In the genomic region with DNA sequence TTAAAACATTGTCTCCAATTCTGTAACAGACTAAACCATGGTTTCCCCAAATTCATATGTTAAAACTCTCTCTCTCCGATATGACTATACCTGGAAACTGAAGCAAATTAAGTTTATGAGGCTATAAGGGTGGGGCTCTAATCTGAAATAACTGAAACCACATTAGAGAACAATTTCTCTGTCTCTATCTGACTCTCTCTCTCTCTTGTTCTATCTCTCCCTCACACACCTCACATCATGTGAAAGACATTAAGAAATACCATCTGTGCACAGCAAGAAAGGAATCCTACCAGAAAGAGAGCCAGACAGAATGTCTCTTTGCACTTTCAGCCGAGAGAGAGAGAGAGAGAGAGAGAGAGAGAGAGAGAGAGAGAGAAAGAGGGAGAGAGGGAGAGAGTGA, we compare ENCODE assay signal across 21 mouse cellular contexts.
A peak's percentile ranks its signal among the peaks of the same experiment; 100 is the strongest.
DNase-seq lines count a peak whose midpoint lies in the region; ATAC-seq and TF ChIP-seq lines count a peak whose summit lies in the region.
"Had no signal": no experiment of that assay in that cellular context is flagged by ENCODE, and none has a peak within 500 bp of the region (broad histone marks: within the 10 kb centered on the region; RNA-seq: fewer than 3 reads in every experiment).

No protein-coding gene starts in this region.

- peak; percentile 98 for TF ChIP-seq EP300 in MEL (IDR thresholded peaks at IDR 0.05; ENCODE audit: low read depth in 1 of 2, low read length in 2 of 2)

- H3K27ac ChIP-seq in limb, embryonic 13.5 days: peak overlapping the region; percentile 15; the same call in 1 of the 2 replicates
- H3K27ac ChIP-seq in limb, embryonic 10.5 days: no peak overlapping the region
- H3K27ac ChIP-seq in MEL (ENCODE audit: control insufficient read depth, low read depth, low read length): peak overlapping the region; percentile 91
- no peak overlapping the region for H3K27ac ChIP-seq in forebrain, embryonic 11.5 days (ENCODE audit: low read depth, low read length)
- H3K27ac ChIP-seq in heart, embryonic 10.5 days: no peak overlapping the region
- H3K27ac ChIP-seq: embryonic facial prominence, embryonic 12.5 days; forebrain, embryonic 12.5 days had no signal

- no peak overlapping the region for H3K4me3 ChIP-seq in limb, embryonic 13.5 days
- no peak overlapping the region for H3K4me3 ChIP-seq in limb, embryonic 10.5 days
- no peak overlapping the region for H3K4me3 ChIP-seq in MEL (ENCODE audit: control insufficient read depth in 1 of 2, insufficient read depth in 1 of 2, low read depth in 2 of 2, low read length in 2 of 2)
- no peak overlapping the region for H3K4me3 ChIP-seq in forebrain, embryonic 11.5 days (ENCODE audit: low read depth, low read length)
- no peak overlapping the region for H3K4me3 ChIP-seq in heart, embryonic 10.5 days
- H3K4me3 ChIP-seq: embryonic facial prominence, embryonic 12.5 days; forebrain, embryonic 12.5 days had no signal

- 33% methylated on average over 2 of the region's 2 CpGs for WGBS in limb, embryonic 13.5 days
- WGBS in limb, embryonic 10.5 days: 85% methylated on average over 2 of the region's 2 CpGs
- WGBS in forebrain, embryonic 11.5 days: 82% methylated on average over 2 of the region's 2 CpGs
- WGBS in heart, embryonic 10.5 days: 64% methylated on average over 2 of the region's 2 CpGs

- TF ChIP-seq POLR2A in MEL (IDR thresholded peaks at IDR 0.05; ENCODE audit: control insufficient read depth in 1 of 2, insufficient read depth in 1 of 2, low read depth in 1 of 2, low read length in 2 of 2, poor library complexity in 1 of 2): no peak

- TF ChIP-seq RAD21 in MEL (IDR thresholded peaks at IDR 0.05; ENCODE audit: low read depth, low read length): no peak; the same call in 1 of the 2 replicates

- H3K4me1 ChIP-seq in limb, embryonic 13.5 days: 0 out of 2 replicates have a peak, but pooled peaks cover 4% of the 10 kb centered on the region
- H3K4me1 ChIP-seq in limb, embryonic 10.5 days: no peaks in the 10 kb centered on the region
- peaks cover 14 to 16% of the 10 kb centered on the region in 2 experiments for H3K4me1 ChIP-seq in MEL (ENCODE audit: control insufficient read depth in 1 of 2, insufficient read depth in 2 of 2, low read length in 2 of 2)
- H3K4me1 ChIP-seq in forebrain, embryonic 11.5 days (replicated peaks; ENCODE audit: control insufficient read depth, insufficient read depth, low read length): no peaks in the 10 kb centered on the region
- no peaks in the 10 kb centered on the region for H3K4me1 ChIP-seq in heart, embryonic 10.5 days
- H3K4me1 ChIP-seq: embryonic facial prominence, embryonic 12.5 days; forebrain, embryonic 12.5 days had no signal

- no peaks in the 10 kb centered on the region for H3K9me3 ChIP-seq in limb, embryonic 13.5 days
- no peaks in the 10 kb centered on the region for H3K9me3 ChIP-seq in limb, embryonic 10.5 days (replicated peaks)
- H3K9me3 ChIP-seq in MEL (replicated peaks; ENCODE audit: insufficient read depth, low read length): no peaks in the 10 kb centered on the region
- no peaks in the 10 kb centered on the region for H3K9me3 ChIP-seq in forebrain, embryonic 11.5 days (ENCODE audit: control insufficient read depth, low read length)
- H3K9me3 ChIP-seq in heart, embryonic 10.5 days: no peaks in the 10 kb centered on the region
- H3K9me3 ChIP-seq: embryonic facial prominence, embryonic 12.5 days; forebrain, embryonic 12.5 days had no signal

- ATAC-seq in limb, embryonic 13.5 days (ENCODE audit: low FRiP score, low read depth): no peak
- peak; percentile 88 for ATAC-seq in megakaryocyte-erythroid progenitor cell, adult 5-6 weeks (replicated peaks; ENCODE audit: low FRiP score, low TSS enrichment, poor library complexity, severe bottlenecking)
- ATAC-seq in forebrain, embryonic 11.5 days (replicated peaks; ENCODE audit: low FRiP score): no peak
- ATAC-seq: forebrain, embryonic 14.5 days; forebrain, embryonic 16.5 days had no signal

- H3K27me3 ChIP-seq in limb, embryonic 13.5 days: no peaks in the 10 kb centered on the region
- H3K27me3 ChIP-seq in limb, embryonic 10.5 days (ENCODE audit: low read depth, poor library complexity, severe bottlenecking): no peaks in the 10 kb centered on the region
- H3K27me3 ChIP-seq in MEL (ENCODE audit: control insufficient read depth in 1 of 2, insufficient read depth in 2 of 2, low read length in 2 of 2): no peaks in the 10 kb centered on the region
- no peaks in the 10 kb centered on the region for H3K27me3 ChIP-seq in forebrain, embryonic 11.5 days (ENCODE audit: control insufficient read depth, insufficient read depth, low read length)
- H3K27me3 ChIP-seq in heart, embryonic 10.5 days (ENCODE audit: insufficient read depth, poor library complexity, severe bottlenecking): no peaks in the 10 kb centered on the region
- H3K27me3 ChIP-seq: embryonic facial prominence, embryonic 12.5 days; forebrain, embryonic 12.5 days had no signal

- no peak for TF ChIP-seq CTCF in MEL (IDR thresholded peaks at IDR 0.05 in 2 of 3, conservative IDR thresholded peaks at IDR 0.05 in 1 of 3; ENCODE audit: control insufficient read depth in 1 of 3, insufficient read depth in 1 of 3, low read depth in 2 of 3, low read length in 3 of 3, poor library complexity in 1 of 3, severe bottlenecking in 1 of 3)

- no peaks in the 10 kb centered on the region for H3K79me2 ChIP-seq in MEL (ENCODE audit: control insufficient read depth, insufficient read depth, low read length, poor library complexity)

- H3K9ac ChIP-seq in limb, embryonic 13.5 days: no peak overlapping the region
- H3K9ac ChIP-seq in MEL (ENCODE audit: control insufficient read depth, low read depth, low read length, poor library complexity, severe bottlenecking): peak overlapping the region; percentile 27; the same call in 1 of the 2 replicates
- H3K9ac ChIP-seq in forebrain, embryonic 11.5 days (ENCODE audit: low read length): no peak overlapping the region
- H3K9ac ChIP-seq: embryonic facial prominence, embryonic 12.5 days; forebrain, embryonic 12.5 days had no signal

- DNase-seq in limb, embryonic 10.5 days (ENCODE audit: low spot score): no peak
- DNase-seq in MEL (ENCODE audit: low read depth, low spot score) (peak; percentile 78), MEL-GATA-1-ER (ENCODE audit: extremely low read depth, low read depth) (peak; percentile 73)
- no peak for DNase-seq in forebrain, embryonic 11.5 days (ENCODE audit: low spot score)
- DNase-seq in heart, embryonic 10.5 days (ENCODE audit: low spot score): no peak
- DNase-seq: adrenal gland, adult 2 months; adrenal gland, postnatal 10 days; adrenal gland, postnatal 25 days; cerebellum, adult 11 months; cerebellum, adult 18-20 months; cerebellum, adult 8-10 months; cerebellum, adult 9-11 months; cerebellum, postnatal 14 days; cerebellum, postnatal 36 days; embryo, embryonic 11 days had no signal

- H3K36me3 ChIP-seq in limb, embryonic 13.5 days: no peaks in the 10 kb centered on the region
- H3K36me3 ChIP-seq in limb, embryonic 10.5 days: no peaks in the 10 kb centered on the region
- peaks cover 0 to 17% of the 10 kb centered on the region in 2 experiments; a peak in 2 of 4 replicates for H3K36me3 ChIP-seq in MEL (ENCODE audit: control insufficient read depth in 1 of 2, insufficient read depth in 2 of 2, low read length in 2 of 2)
- no peaks in the 10 kb centered on the region for H3K36me3 ChIP-seq in forebrain, embryonic 11.5 days (ENCODE audit: control insufficient read depth, insufficient read depth, low read length)
- H3K36me3 ChIP-seq in heart, embryonic 10.5 days: no peaks in the 10 kb centered on the region
- H3K36me3 ChIP-seq: embryonic facial prominence, embryonic 12.5 days; forebrain, embryonic 12.5 days had no signal

- no peak overlapping the region for H3K4me2 ChIP-seq in limb, embryonic 13.5 days (replicated peaks)
- no peak overlapping the region for H3K4me2 ChIP-seq in forebrain, embryonic 11.5 days (ENCODE audit: low read depth, low read length, severe bottlenecking)
- H3K4me2 ChIP-seq: embryonic facial prominence, embryonic 12.5 days; forebrain, embryonic 12.5 days had no signal

TF ChIP-seq in MEL, 35 proteins besides CTCF, POLR2A, EP300 and RAD21 (continues in another document):
- TF ChIP-seq TCF12 (IDR thresholded peaks at IDR 0.05; ENCODE audit: low read depth, low read length) (peak; percentile 97), SIN3A (IDR thresholded peaks at IDR 0.05; ENCODE audit: low read length) (peak; percentile 69), USF2 (IDR thresholded peaks at IDR 0.05; ENCODE audit: borderline replicate concordance in 1 of 2, insufficient read depth in 1 of 2, low read depth in 1 of 2, low read length in 2 of 2) (no peak), TBP (IDR thresholded peaks at IDR 0.05; ENCODE audit: low read depth, low read length) (no peak), NRF1 (IDR thresholded peaks at IDR 0.05; ENCODE audit: insufficient read depth, low read depth, low read length, poor library complexity, severe bottlenecking) (no peak), KAT2A (conservative IDR thresholded peaks at IDR 0.05; ENCODE audit: low read depth, low read length) (peak; percentile 42), USF1 (IDR thresholded peaks at IDR 0.05; ENCODE audit: low read depth, low read length) (peak; percentile 49; the same call in 1 of the 2 replicates), BHLHE40 (IDR thresholded peaks at IDR 0.05; ENCODE audit: borderline replicate concordance, low read depth, low read length) (peak; percentile 92), POLR2AphosphoS5 (IDR thresholded peaks at IDR 0.05; ENCODE audit: borderline replicate concordance, low read depth, low read length) (no peak), MXI1 (IDR thresholded peaks at IDR 0.05; ENCODE audit: low read depth, low read length) (peak; percentile 36; the same call in 1 of the 2 replicates), SMC3 (IDR thresholded peaks at IDR 0.05; ENCODE audit: low read depth, low read length) (no peak), ZNF384 (IDR thresholded peaks at IDR 0.05; ENCODE audit: low read depth, low read length) (peak; percentile 47; the same call in 1 of the 2 replicates), GATA1 (IDR thresholded peaks at IDR 0.05; ENCODE audit: low read depth, low read length) (peak; percentile 92), RCOR1 (IDR thresholded peaks at IDR 0.05; ENCODE audit: low read depth, low read length) (peak; percentile 89), E2F4 (IDR thresholded peaks at IDR 0.05; ENCODE audit: borderline replicate concordance, low read depth, low read length) (no peak), TAL1 (IDR thresholded peaks at IDR 0.05; ENCODE audit: low read length) (peak; percentile 39), ELF1 (IDR thresholded peaks at IDR 0.05; ENCODE audit: low read depth, low read length) (0 out of 2 replicates have a peak, but pooled peaks have one; percentile 17), MAFK (IDR thresholded peaks at IDR 0.05; ENCODE audit: borderline replicate concordance, low read depth, low read length) (peak; percentile 84; the same call in 1 of the 2 replicates), JUND (IDR thresholded peaks at IDR 0.05; ENCODE audit: low read depth, low read length) (peak; percentile 8; the same call in 1 of the 2 replicates), MAZ (IDR thresholded peaks at IDR 0.05; ENCODE audit: low read depth, low read length) (peak; percentile 87), CHD2 (IDR thresholded peaks at IDR 0.05; ENCODE audit: low read length) (no peak; the same call in 1 of the 2 replicates)

Comparison
In these comparisons a context has a peak if more than half of its experiments do, and no peak if none do; other contexts are left out.
1. H3K27ac ChIP-seq: peak in limb, embryonic 13.5 days (single experiment) and MEL (single experiment); none in limb, embryonic 10.5 days (single experiment), forebrain, embryonic 11.5 days (single experiment) and heart, embryonic 10.5 days (single experiment).
2. DNase-seq: peak in MEL (single experiment) and MEL-GATA-1-ER (single experiment); none in limb, embryonic 10.5 days (single experiment), forebrain, embryonic 11.5 days (single experiment) and heart, embryonic 10.5 days (single experiment).